Mouse (Mus musculus) kidney, embryonic 14.5 days (tissue): ENCODE measurements around the gene Vmn1r188. TPM values are rescaled to one million over a fixed set of nuclear protein-coding genes. Genes with fewer than 3 reads are reported as not detected.
"Not testable (repeated sequence)": the region's sequence is repeated elsewhere in the genome, so short reads cannot be mapped to it uniquely, and the experiment has no call there.

ENCODE experiments used
- ATAC-seq: fragments of 200-750 bp; cut with Nextera tagmentation; 2 replicates; pipeline ENCODE4 v1.8.0; 2017; ENCODE audit warnings: moderate number of reproducible peaks, mild to moderate bottlenecking, moderate TSS enrichment, moderate library complexity; ENCODE audit not compliant: low FRiP score, low TSS enrichment
- H3K27ac ChIP-seq: fragments of 300-500 bp; sonication (generic); 2 replicates; pipeline ENCODE4 v1.5.1; 2014; ENCODE audit warnings: low read depth, mild to moderate bottlenecking, low read length, moderate library complexity, mixed read lengths
- H3K27me3 ChIP-seq: fragments of 300-500 bp; sonication (generic); 2 replicates; pipeline ENCODE4 v1.6.1; 2014; ENCODE audit warnings: mild to moderate bottlenecking, low read length; ENCODE audit not compliant: control insufficient read depth, insufficient read depth
- H3K36me3 ChIP-seq: fragments of 300-500 bp; sonication (generic); 2 replicates; pipeline ENCODE4 v1.6.1; 2014; ENCODE audit warnings: low read length, mixed read lengths; ENCODE audit not compliant: control insufficient read depth, insufficient read depth
- H3K4me1 ChIP-seq: fragments of 300-500 bp; sonication (generic); 2 replicates; pipeline ENCODE4 v1.6.1; 2014; ENCODE audit warnings: low read length, mixed read lengths; ENCODE audit not compliant: control insufficient read depth, insufficient read depth
- H3K4me2 ChIP-seq: fragments of 300-500 bp; sonication (generic); replicated peaks from 2 replicates; pipeline ENCODE4 v1.6.1; 2014; ENCODE audit warnings: low read depth, mild to moderate bottlenecking, low read length
- H3K4me3 ChIP-seq: fragments of 300-500 bp; sonication (generic); 2 replicates; pipeline ENCODE4 v1.5.1; 2014; ENCODE audit warnings: mild to moderate bottlenecking, low read length
- H3K9ac ChIP-seq: fragments of 300-500 bp; sonication (generic); 2 replicates; pipeline ENCODE4 v1.6.1; 2014; ENCODE audit warnings: low read depth, mild to moderate bottlenecking, low read length, moderate library complexity
- H3K9me3 ChIP-seq: fragments of 300-500 bp; sonication (generic); 2 replicates; pipeline ENCODE4 v1.6.1; 2016; ENCODE audit warnings: low read length; ENCODE audit not compliant: control insufficient read depth
- WGBS: fragments of 180-500 bp; shearing (Covaris S2); extraction: QIAGEN DNeasy Blood & Tissue Kit; methylation state at CpG from one replicate; pipeline ENCODE4 v1.1.7; 2014; 5-methylcytosine and 5-hydroxymethylcytosine counted together
- polyA plus RNA-seq: library from polyadenylated mRNA; unstranded; fragments of >200 nt; fragmentation: Nextera tagmentation; extraction: Ambion mirVana; gene quantifications from 2 replicates; pipeline ENCODE4 v1.2.1, GENCODE M21; 2014

The Vmn1r188 gene
- polyA plus RNA-seq, 1 experiment from 2014 or later = not detected

DNA sequence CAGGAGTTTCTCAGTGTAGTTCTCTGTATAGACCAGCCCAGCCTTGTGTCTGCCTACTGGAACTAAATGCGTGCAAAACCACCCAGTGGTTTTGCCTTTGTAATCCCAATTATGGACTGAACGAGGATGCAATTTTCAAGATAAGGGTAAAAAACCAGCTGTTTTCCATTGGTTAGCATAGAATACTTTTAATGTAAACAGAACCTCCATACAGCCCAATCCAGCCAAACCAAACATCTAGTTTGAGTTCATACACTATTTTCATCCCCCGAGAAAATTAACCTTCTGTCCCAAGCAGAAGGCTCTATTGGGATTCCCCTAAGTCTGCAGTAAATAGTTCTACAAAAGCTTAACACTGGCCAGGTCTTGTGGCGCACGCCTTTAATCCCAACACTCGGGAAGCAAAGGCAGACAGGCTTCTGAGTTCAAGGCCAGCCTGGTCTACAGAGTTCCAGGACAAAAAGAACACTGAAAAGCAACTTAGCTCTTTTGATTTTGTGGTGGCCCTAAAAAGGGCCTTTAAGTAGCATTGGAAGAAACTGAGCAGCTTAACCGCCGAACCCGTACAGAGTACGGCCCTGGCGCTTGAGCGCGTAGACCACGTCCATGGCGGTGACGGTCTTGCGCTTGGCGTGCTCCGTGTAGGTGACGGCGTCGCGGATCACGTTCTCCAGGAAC is 43.6 kb upstream of the Vmn1r188 start:
- Histone ChIP-seq H3K9ac (peak overlapping the region; percentile 69), H3K9me3 (no peaks in the 10 kb centered on the region), H3K4me3 (peak overlapping the region; percentile 43), H3K4me2 (peak overlapping the region; percentile 72), H3K36me3 (no peaks in the 10 kb centered on the region), H3K27ac (peak overlapping the region; percentile 98), H3K4me1 (peaks cover 17% of the 10 kb centered on the region), H3K27me3 (no peaks in the 10 kb centered on the region)
- peak; percentile 7; the same call in 1 of the 2 replicates for ATAC-seq
- WGBS = under 1% methylated on average over 20 of the region's 24 CpGs

DNA sequence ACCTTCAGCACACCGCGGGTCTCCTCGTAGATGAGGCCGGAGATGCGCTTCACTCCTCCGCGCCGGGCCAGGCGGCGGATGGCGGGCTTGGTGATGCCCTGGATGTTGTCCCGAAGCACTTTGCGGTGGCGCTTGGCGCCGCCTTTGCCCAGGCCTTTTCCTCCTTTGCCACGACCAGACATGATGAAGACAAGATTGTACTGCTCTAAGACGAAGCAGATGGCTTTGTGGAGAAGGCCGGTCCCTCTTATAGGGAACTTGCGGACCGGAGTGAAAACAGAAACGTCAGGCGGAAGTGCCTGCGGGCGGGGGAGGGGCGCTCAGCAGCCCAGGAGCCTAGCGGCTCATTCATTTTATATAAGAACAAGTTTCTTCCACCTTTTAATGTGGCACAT is 43.1 kb upstream of the Vmn1r188 start, which contains the start of gene Hist1h4i:
Hist1h4i (minus strand) TSS at position 221 of the 395 bp plus-strand sequence.
- WGBS = under 1% methylated on average over 17 of the region's 27 CpGs
- H3K36me3 ChIP-seq, H3K27me3 ChIP-seq, H3K9me3 ChIP-seq: not testable (repeated sequence)
- H3K4me3 ChIP-seq = peak within 1 kb of the TSS; percentile 45
- H3K4me2 ChIP-seq = peak within 1 kb of the TSS; percentile 72
- peaks cover 17% of the 10 kb centered on the region for H3K4me1 ChIP-seq
- peak within 1 kb of the TSS; percentile 98 for H3K27ac ChIP-seq
- peak; percentile 80 for ATAC-seq
- peak within 1 kb of the TSS; percentile 73 for H3K9ac ChIP-seq

DNA sequence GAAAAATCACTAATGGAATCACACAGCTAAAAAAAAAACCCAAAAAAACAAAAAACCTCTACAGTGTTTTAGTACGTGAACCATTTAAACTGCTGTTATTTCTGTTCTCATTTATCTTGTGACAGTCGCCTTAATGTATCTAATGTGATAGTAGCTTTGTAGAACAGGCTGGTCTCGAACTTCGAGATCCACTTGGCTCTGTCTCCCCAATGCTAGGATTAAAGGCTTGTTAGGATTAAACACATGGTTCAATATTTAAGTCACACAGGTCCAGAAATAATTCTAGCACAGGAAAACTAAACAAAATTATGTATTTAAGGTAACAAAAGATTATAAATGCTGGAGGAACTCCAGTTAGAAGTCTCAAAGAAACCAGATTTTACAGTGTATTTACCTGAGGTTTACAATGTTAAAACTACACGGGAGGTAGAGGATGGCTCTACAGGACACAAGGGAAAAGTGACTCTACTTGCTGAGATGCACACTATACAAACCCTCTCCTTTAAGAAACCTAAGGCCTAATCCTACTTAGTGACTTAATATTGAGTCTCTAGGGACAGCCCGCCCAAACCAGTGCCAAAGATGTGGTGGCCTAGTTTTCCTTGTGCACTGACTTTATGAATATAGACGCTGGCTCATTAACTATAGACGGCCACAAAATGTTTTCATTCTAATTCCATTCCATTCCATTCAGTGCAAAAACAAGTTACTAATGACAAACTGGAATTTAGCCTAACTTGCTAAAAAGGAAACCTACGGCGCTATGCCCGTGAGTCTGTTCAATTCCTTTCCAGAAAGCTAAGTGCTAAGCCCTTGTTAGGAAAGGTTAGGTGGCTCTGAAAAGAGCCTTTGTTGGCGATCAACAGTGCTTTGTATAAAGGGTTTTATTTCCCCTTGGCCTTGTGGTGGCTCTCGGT is 42.3 kb upstream of the Vmn1r188 start:
- Histone ChIP-seq H3K9ac (peak overlapping the region; percentile 73), H3K4me1 (peaks cover 12% of the 10 kb centered on the region), H3K9me3 (no peaks in the 10 kb centered on the region), H3K27ac (peak overlapping the region; percentile 98), H3K36me3 (no peaks in the 10 kb centered on the region), H3K4me3 (peak overlapping the region; percentile 45), H3K4me2 (peak overlapping the region; percentile 72), H3K27me3 (no peaks in the 10 kb centered on the region)
- WGBS = 4% methylated on average over 13 of the region's 13 CpGs
- ATAC-seq = no peak

DNA sequence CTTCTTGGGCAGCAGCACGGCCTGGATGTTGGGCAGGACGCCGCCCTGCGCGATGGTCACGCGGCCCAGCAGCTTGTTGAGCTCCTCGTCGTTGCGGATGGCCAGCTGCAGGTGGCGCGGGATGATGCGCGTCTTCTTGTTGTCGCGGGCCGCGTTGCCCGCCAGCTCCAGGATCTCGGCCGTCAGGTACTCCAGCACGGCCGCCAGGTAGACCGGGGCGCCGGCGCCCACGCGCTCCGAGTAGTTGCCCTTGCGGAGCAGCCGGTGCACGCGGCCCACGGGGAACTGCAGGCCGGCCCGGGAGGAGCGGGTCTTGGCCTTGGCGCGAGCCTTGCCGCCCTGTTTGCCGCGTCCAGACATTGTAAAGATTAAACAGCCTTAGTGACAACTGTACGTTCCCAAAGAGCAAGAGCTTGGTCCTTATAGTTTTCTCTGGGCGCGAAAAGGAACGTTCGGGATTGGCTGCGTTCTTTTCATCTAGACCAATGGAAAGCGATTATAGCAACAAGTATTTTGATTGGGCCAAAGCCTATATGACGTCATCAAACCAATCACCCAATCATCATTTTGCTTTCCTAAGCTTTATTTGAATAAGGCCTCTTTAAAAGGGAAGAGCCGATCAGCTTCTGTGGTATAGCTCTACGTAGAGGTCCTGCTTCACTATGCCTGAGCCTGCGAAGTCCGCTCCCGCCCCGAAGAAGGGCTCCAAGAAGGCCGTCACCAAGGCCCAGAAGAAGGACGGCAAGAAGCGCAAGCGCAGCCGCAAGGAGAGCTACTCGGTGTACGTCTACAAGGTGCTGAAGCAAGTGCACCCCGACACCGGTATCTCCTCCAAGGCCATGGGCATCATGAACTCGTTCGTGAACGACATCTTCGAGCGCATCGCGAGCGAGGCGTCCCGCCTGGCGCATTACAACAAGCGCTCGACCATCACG is 41.4 kb upstream of the Vmn1r188 start, which contains the start of the genes Hist1h2ag and Hist1h2bj:
Hist1h2ag (minus strand) TSS at position 377 of the 935 bp plus-strand sequence.
Hist1h2bj (plus strand) TSS at position 647 of the 935 bp plus-strand sequence.
- WGBS = 0% methylated on average over 32 of the region's 80 CpGs

DNA sequence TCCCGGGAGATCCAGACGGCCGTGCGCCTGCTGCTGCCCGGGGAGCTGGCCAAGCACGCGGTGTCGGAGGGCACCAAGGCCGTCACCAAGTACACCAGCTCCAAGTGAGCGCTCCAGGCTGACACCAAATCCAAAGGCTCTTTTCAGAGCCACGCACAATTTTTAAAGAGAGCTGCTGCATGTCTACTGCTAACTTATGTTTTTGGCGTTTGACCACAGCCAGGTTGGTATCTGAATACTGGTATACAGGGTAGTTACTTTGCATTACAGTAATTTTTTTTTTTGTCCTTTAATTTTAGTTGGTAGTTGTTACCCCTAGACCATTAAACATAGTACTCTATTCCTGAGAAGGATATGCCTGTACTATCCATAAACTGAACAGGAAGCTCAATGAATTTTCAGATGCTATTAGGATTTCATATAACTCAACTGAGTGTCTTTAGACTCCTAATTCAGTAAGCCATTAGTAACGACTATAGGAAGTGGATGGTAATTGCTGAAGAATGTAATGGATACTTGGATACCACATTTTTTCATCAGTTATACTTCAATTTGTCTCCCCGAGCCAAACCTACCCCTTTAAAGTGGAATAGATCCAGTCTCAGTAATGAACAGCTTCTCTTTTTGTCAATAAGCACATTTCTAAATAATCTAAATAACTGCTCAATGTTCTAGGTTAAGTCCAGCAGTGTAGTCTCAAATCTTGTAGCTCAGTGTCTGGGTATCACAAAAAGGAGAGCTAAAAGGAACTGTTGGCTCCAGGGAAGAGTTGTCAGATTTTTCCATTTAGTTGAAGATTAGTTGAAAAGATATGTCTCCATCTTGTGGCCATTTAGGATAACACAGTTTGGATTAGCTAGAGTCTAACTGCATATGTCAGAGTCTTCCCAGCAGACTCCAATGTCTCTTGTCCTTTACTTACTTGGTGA is 40.5 kb upstream of the Vmn1r188 start:
- Histone ChIP-seq H3K9me3 (no peaks in the 10 kb centered on the region), H3K4me3 (peak overlapping the region; percentile 39), H3K27me3 (no peaks in the 10 kb centered on the region), H3K4me1 (peaks cover 12% of the 10 kb centered on the region), H3K36me3 (no peaks in the 10 kb centered on the region), H3K9ac (peak overlapping the region; percentile 69), H3K4me2 (peak overlapping the region; percentile 41), H3K27ac (peak overlapping the region; percentile 53)
- 1% methylated on average over 10 of the region's 14 CpGs for WGBS
- peak; percentile 11; the same call in 1 of the 2 replicates for ATAC-seq

More for the DNA sequence above, 41.4 kb upstream of the Vmn1r188 start, which contains the start of the genes Hist1h2ag and Hist1h2bj:
- Histone ChIP-seq H3K27ac (peak within 1 kb of the TSS; percentile 98), H3K4me3 (peak within 1 kb of the TSS; percentile 45), H3K4me2 (peak within 1 kb of the TSS; percentile 72), H3K4me1 (peaks cover 12% of the 10 kb centered on the region), H3K9ac (peak within 1 kb of the TSS; percentile 73)
- not testable (repeated sequence) for H3K27me3 ChIP-seq, H3K9me3 ChIP-seq, H3K36me3 ChIP-seq
- peak; percentile 93 for ATAC-seq

DNA sequence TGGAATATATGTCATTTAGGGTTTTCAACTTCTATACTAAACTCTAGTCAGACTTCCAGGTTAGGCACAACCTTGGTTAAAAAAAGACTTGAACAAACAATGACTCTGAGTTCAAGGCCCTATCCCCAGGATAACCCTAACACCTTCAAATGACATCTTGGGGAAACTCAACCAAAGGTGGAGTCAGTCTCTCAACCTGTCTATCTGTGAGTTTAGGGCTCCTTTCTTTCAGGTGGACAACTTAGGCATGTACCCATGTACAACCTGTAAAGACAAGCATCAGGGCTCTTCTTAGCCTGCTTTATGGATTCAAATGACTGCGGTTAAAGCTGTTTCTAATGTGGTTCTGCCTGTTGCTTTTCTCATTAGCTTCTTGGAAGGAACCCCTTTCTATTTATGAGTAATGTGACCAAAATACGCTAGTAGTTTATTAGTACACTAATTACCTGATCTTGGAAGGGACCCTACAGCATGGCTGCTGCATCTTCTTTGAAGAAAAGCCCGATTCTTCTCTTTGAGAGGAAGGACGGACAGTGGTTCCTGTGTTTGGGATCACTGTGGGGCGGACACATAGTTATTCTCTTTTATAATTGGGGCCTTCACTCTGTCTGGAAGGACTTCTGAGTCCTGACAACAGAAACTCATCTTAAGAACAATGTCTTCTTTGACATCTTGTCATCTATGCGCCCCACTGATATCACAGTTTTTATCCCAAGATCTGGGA is 39.6 kb upstream of the Vmn1r188 start:
- Histone ChIP-seq H3K36me3 (no peaks in the 10 kb centered on the region), H3K27me3 (no peaks in the 10 kb centered on the region), H3K9me3 (no peaks in the 10 kb centered on the region), H3K9ac (peak overlapping the region; percentile 69), H3K27ac (peak overlapping the region; percentile 53; the same call in 1 of the 2 replicates), H3K4me3 (peak overlapping the region; percentile 39), H3K4me1 (peaks cover 12% of the 10 kb centered on the region), H3K4me2 (peak overlapping the region; percentile 41; the same call in 1 of the 2 replicates)
- ATAC-seq = no peak
- WGBS = 94% methylated on average over 6 of the region's 6 CpGs

DNA sequence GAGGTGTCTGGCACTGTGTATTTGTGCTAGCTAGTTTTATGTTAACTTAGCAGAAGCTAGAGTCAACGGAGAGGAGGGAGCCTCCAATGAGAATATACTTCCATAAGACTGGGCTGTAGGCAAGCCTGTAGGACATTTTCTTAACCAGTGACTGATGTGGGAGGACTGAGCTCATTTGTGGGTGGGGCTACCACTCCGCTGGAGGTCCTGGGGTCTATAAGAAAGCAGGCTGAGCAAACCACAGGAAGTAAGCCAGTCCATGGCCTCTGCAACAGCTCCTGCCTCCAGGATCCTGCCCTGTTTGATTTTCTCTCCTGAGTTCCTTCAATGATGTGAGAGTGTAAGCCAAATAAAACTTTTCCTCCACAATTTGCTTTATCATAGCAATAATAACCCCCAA is 38.9 kb upstream of the Vmn1r188 start:
- Histone ChIP-seq H3K4me3 (no peak overlapping the region), H3K4me1 (peaks cover 7% of the 10 kb centered on the region), H3K9me3 (no peaks in the 10 kb centered on the region), H3K9ac (no peak overlapping the region), H3K27ac (no peak overlapping the region), H3K4me2 (no peak overlapping the region), H3K36me3 (no peaks in the 10 kb centered on the region), H3K27me3 (no peaks in the 10 kb centered on the region)
- ATAC-seq = no peak
- 63% methylated on average over 2 of the region's 2 CpGs for WGBS
